Mouse (Mus musculus) hindbrain, embryonic 11.5 days (tissue): ENCODE measurements at regions not wholly inside any gene's neighbourhood (a gene's known extent, or its start where the extent isn't known, plus 50 kb on each side); places are given as distances from the start of the nearest gene placed in this dataset.

Source experiments
- ATAC-seq: fragments of 200-750 bp; cut with Nextera tagmentation; 2 replicates; pipeline ENCODE4 v1.8.0; 2017; ENCODE audit warnings: mild to moderate bottlenecking, moderate TSS enrichment, moderate library complexity; ENCODE audit not compliant: low FRiP score
- DNase-seq: peaks from one replicate; pipeline ENCODE4 v3.0.0-alpha.2; 2015; ENCODE audit warnings: low spot score
- H3K27ac ChIP-seq: fragments of 300-500 bp; sonication (generic); 2 replicates; pipeline ENCODE4 v1.5.1; 2014; ENCODE audit warnings: mild to moderate bottlenecking, low read depth, low read length
- H3K27me3 ChIP-seq: fragments of 300-500 bp; sonication (generic); 2 replicates; pipeline ENCODE4 v1.6.1; 2014; ENCODE audit warnings: mild to moderate bottlenecking, low read length, moderate library complexity, mixed read lengths; ENCODE audit not compliant: control insufficient read depth, insufficient read depth
- H3K36me3 ChIP-seq: fragments of 300-500 bp; sonication (generic); 2 replicates; pipeline ENCODE4 v1.6.1; 2014; ENCODE audit warnings: mild to moderate bottlenecking, low read length, moderate library complexity, mixed read lengths; ENCODE audit not compliant: control insufficient read depth, insufficient read depth
- H3K4me1 ChIP-seq: fragments of 300-500 bp; sonication (generic); replicated peaks from 2 replicates; pipeline ENCODE4 v1.6.1; 2014; ENCODE audit warnings: low read length, mixed read lengths; ENCODE audit not compliant: control insufficient read depth, insufficient read depth
- H3K4me2 ChIP-seq: fragments of 300-500 bp; sonication (generic); replicated peaks from 2 replicates; pipeline ENCODE4 v1.6.1; 2014; ENCODE audit warnings: mild to moderate bottlenecking, low read depth, low read length
- H3K4me3 ChIP-seq: fragments of 300-500 bp; sonication (generic); 2 replicates; pipeline ENCODE4 v1.5.1; 2014; ENCODE audit warnings: low read depth, low read length
- H3K9ac ChIP-seq: fragments of 300-500 bp; sonication (generic); 2 replicates; pipeline ENCODE4 v1.6.1; 2014; ENCODE audit warnings: low read depth, low read length
- H3K9me3 ChIP-seq: fragments of 300-500 bp; sonication (generic); 2 replicates; pipeline ENCODE4 v1.6.1; 2016; ENCODE audit warnings: low read length; ENCODE audit not compliant: control insufficient read depth
- WGBS: fragments of 180-500 bp; shearing (Covaris S2); extraction: QIAGEN DNeasy Blood & Tissue Kit; methylation state at CpG from one replicate; pipeline ENCODE4 v1.1.7; 2014; 5-methylcytosine and 5-hydroxymethylcytosine counted together

DNA sequence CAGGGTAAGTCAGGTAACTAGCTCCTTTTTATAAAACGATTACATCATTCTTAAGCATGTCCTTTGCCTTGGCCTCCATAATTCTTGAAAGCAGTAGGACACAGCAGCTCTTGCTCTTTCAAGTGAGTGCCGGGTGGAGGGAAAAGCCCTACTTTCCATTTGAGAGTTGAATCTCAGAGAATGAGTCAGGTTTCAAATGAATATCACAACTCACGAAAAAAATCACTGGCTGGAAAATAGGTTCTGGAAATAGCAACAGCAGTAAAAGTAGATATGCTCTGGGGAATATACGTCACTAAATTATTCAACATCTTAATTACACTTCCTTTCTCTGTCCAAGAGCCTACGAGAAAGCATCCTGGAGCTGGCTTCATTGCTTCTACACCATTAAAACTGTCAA, 250.5 kb downstream of the Kcnc2 start:
- no peak overlapping the region for H3K9ac ChIP-seq
- no peaks in the 10 kb centered on the region for H3K36me3 ChIP-seq
- DNase-seq (no peak), ATAC-seq (no peak)
- no peak overlapping the region for H3K4me2 ChIP-seq
- no peak overlapping the region for H3K27ac ChIP-seq
- H3K4me1 ChIP-seq: no peaks in the 10 kb centered on the region
- 90% methylated on average over 5 of the region's 5 CpGs for WGBS
- no peaks in the 10 kb centered on the region for H3K9me3 ChIP-seq
- no peaks in the 10 kb centered on the region for H3K27me3 ChIP-seq
- H3K4me3 ChIP-seq: no peak overlapping the region

DNA sequence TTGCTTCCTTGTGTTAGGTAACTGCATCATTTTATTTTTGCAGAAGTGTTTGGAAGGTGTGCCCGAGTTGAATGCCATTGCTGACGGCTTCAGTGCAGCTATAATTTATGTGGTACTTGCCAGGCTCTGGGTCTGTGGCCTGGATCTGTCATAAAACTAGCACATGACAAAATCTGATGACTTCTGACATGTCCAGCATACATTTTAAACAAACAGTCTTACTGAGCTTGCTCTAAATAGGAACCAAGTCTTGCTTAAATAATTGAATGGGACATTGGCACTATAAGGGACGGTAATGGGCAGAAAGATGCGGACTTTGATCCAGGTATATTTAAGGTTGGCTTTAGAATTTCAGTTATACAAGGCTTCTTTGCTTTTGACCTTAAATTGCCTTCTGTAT, 272.1 kb downstream of the Kcnc2 start:
- Histone ChIP-seq H3K36me3 (no peaks in the 10 kb centered on the region), H3K27me3 (no peaks in the 10 kb centered on the region), H3K9ac (no peak overlapping the region), H3K4me1 (no peaks in the 10 kb centered on the region), H3K27ac (no peak overlapping the region), H3K9me3 (no peaks in the 10 kb centered on the region), H3K4me3 (no peak overlapping the region), H3K4me2 (no peak overlapping the region)
- no peak for DNase-seq
- no peak for ATAC-seq
- 93% methylated on average over 4 of the region's 4 CpGs for WGBS

DNA sequence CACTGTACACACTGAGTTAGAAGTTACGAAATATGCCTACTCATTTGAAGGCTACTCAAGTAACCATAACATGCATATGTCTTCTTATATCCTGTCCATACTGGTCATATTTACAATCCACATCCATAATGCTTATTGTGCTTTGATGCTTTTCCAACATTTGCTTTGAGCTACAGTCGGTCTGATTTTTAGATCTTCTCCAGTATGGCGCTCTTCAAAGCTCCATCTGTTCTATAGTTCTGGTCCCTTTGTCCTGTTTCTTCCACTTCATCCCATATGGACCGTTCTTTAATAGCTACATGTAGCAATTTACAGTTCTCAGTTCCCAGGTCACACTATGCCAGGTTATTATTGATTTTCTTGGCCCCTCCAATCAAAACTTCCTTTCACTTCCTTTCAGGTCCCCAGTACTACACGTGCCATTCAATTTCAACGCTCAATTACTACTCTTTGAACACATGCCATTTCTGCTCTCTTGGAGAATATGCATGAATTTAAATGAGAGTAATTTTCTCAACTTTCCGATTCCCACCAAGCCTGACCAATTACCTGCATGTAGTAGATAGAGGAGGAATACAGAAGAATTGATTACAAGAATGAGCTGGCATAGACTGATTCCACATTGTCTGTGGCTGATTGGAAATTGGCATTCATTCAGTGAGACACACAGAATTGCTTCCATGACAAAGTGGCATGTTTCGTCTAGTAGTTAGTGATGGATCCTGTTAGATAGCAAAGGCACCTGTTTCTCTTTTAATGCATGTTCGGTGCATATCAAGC, 301.0 kb downstream of the Kcnc2 start:
- Histone ChIP-seq H3K4me3 (no peak overlapping the region), H3K27ac (no peak overlapping the region), H3K9ac (no peak overlapping the region), H3K4me1 (no peaks in the 10 kb centered on the region), H3K4me2 (no peak overlapping the region), H3K36me3 (no peaks in the 10 kb centered on the region), H3K9me3 (no peaks in the 10 kb centered on the region), H3K27me3 (no peaks in the 10 kb centered on the region)
- DNase-seq (no peak), ATAC-seq (no peak)
- 91% methylated on average over 9 of the region's 9 CpGs for WGBS

DNA sequence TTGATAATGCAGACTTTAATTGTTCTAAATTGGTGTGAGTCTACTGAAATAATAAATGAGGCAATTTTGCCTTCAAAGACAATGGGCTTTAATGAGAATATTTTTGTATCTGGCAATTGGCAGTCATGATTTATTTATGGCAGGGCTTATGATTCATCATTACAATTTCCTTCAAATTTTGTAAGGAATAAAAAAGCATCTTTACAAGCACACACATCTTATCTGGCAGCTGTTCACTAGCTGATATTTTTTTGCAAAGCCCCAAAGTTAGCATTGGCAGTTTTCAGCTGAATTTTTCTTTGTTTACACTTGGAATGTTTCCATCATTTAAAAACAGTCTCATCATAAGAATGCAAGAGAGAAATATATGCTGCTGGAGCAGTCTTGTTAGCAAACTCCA, 301.6 kb downstream of the Kcnc2 start:
- Histone ChIP-seq H3K4me1 (no peaks in the 10 kb centered on the region), H3K36me3 (no peaks in the 10 kb centered on the region), H3K4me2 (no peak overlapping the region), H3K9ac (no peak overlapping the region), H3K27ac (no peak overlapping the region), H3K9me3 (no peaks in the 10 kb centered on the region), H3K4me3 (no peak overlapping the region), H3K27me3 (no peaks in the 10 kb centered on the region)
- no peak for ATAC-seq
- no peak for DNase-seq

DNA sequence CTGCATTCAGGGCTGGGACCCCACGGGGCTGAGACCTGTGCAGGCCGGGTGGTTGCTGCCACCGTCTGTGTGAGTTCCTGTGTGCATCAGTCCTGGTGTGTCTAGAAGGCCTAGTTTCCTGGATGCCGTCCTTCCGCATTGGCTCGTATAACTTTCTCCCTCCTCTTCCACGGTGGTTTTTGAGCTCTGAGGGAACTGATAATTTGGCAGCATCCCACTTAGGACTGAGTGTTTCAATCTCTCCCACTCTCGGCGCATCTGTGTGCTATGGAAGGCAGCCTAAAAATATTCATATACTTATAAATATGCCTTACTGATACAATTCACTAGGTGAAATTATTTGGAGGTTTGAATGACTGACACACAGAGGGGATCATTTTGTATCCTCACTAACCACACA, 314.0 kb downstream of the Kcnc2 start:
- no peak overlapping the region for H3K27ac ChIP-seq
- H3K27me3 ChIP-seq: no peaks in the 10 kb centered on the region
- 93% methylated on average over 9 of the region's 9 CpGs for WGBS
- H3K9me3 ChIP-seq: no peaks in the 10 kb centered on the region
- H3K4me2 ChIP-seq: no peak overlapping the region
- ATAC-seq: no peak
- no peaks in the 10 kb centered on the region for H3K4me1 ChIP-seq
- H3K9ac ChIP-seq: no peak overlapping the region
- DNase-seq: no peak
- no peaks in the 10 kb centered on the region for H3K36me3 ChIP-seq
- no peak overlapping the region for H3K4me3 ChIP-seq

DNA sequence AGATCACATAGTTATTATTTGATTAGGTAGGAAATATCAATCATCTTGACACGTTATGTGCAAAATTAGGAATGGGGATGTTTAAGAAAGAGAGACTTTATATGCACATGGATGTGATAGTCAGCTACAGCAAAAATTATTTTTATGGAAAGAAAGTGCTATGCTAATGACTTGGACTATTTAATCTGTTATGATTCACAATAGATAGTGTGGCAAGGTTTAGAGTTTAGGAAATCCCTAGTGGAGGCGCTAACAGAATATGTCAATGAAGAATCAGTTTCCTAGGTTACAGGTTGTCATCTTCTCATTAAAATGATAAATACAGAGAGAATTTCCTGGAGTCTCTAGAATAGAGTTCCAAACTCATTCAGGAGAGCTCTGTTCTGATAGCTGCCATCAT, 323.4 kb downstream of the Kcnc2 start:
- no peaks in the 10 kb centered on the region for H3K4me1 ChIP-seq
- H3K4me3 ChIP-seq: no peak overlapping the region
- ATAC-seq: no peak
- H3K27me3 ChIP-seq: no peaks in the 10 kb centered on the region
- H3K36me3 ChIP-seq: no peaks in the 10 kb centered on the region
- no peak overlapping the region for H3K4me2 ChIP-seq
- 92% methylated on average over 2 of the region's 2 CpGs for WGBS
- no peak overlapping the region for H3K9ac ChIP-seq
- no peak overlapping the region for H3K27ac ChIP-seq
- DNase-seq: no peak
- H3K9me3 ChIP-seq: no peaks in the 10 kb centered on the region

DNA sequence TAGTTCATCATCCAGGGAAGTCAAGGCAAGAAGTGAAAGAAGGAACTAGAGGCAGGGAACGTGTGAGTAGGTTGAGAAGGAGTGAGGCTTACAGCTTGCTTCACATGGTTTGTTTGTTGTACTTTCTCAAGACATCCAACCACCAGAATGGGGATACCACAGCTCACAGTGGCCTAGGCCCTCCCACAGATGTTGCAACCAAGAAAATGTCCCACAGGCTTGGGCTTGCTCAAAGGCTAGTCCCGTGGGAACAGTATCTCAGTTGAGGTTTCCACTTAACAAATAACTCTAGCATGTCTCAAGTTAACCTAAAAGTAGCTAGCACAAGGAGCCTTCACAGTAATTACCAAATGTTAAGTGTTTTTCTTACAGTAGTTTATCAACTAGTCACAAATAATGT, 323.2 kb downstream of the Atxn7l3b start:
- Histone ChIP-seq H3K27ac (no peak overlapping the region), H3K4me2 (no peak overlapping the region), H3K9ac (no peak overlapping the region), H3K4me1 (no peaks in the 10 kb centered on the region), H3K4me3 (no peak overlapping the region), H3K36me3 (no peaks in the 10 kb centered on the region), H3K27me3 (no peaks in the 10 kb centered on the region), H3K9me3 (no peaks in the 10 kb centered on the region)
- ATAC-seq (no peak), DNase-seq (no peak)
- WGBS: 82% methylated on average over 2 of the region's 2 CpGs

DNA sequence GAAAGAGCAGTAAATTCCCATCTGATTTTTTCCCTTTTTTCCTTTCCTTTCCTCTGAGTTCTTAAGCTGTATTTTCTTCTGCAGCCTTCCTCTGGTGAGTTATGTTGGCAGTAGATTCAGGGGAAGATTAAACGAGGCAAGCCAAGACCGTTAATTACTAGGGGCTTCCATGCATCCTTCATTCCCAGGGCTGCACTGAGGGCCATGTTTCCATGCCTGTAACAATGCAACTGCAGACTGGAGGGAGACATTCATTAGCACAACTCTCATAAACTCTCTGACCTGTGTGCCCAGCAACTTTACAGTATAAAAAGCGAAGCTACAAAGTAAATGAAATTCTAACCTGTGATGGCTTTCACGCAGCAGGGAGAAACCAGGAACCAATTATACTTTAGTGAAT, 321.2 kb downstream of the Atxn7l3b start:
- no peak overlapping the region for H3K4me3 ChIP-seq
- no peaks in the 10 kb centered on the region for H3K27me3 ChIP-seq
- no peak overlapping the region for H3K9ac ChIP-seq
- ATAC-seq: no peak
- H3K27ac ChIP-seq: no peak overlapping the region
- no peak for DNase-seq
- no peak overlapping the region for H3K4me2 ChIP-seq
- H3K36me3 ChIP-seq: no peaks in the 10 kb centered on the region
- H3K9me3 ChIP-seq: no peaks in the 10 kb centered on the region
- no peaks in the 10 kb centered on the region for H3K4me1 ChIP-seq
- WGBS: 84% methylated on average over 4 of the region's 4 CpGs

DNA sequence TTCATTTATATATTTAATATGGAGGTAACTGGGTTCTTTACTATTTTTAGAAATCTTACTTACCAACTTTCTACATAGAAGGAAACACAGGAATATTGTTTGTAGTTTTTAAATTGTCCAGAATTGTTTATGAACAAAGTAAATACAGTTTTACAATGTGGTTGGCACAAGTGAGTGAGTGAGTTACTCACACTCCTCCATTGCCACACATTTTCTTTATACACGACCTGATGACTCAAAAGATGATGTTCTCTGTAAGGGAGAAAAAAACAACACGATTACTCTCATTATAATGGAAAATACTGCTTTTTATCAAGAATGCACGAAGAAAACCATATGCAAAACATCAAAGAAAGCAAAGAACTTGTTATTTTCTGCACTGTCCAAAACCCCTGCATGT, 317.1 kb downstream of the Atxn7l3b start:
- Histone ChIP-seq H3K36me3 (no peaks in the 10 kb centered on the region), H3K4me1 (no peaks in the 10 kb centered on the region), H3K9me3 (no peaks in the 10 kb centered on the region), H3K27ac (no peak overlapping the region), H3K4me3 (no peak overlapping the region), H3K27me3 (no peaks in the 10 kb centered on the region), H3K9ac (no peak overlapping the region), H3K4me2 (no peak overlapping the region)
- ATAC-seq (no peak), DNase-seq (no peak)
- WGBS: 74% methylated on average over 3 of the region's 3 CpGs
